Mouse (Mus musculus) cerebellum, postnatal 25 days (tissue): ENCODE data around the gene Cers2.

Experiments used
- DNase-seq, 2 experiments: peaks; one replicate each; pipeline ENCODE4 v3.0.0; 2021; ENCODE audit warnings: mixed read lengths in 2 of 2

Gene Cers2

GRCm38 (mm10) chr3:95314486-95315093, at the start of gene Cers2:
Gene Cers2 (plus strand): TSS chr3:95314791.
- no peak for DNase-seq

- DNase-seq = peak in 1 of 2 experiments; percentile 4
Measured at GRCm38 (mm10) chr3:95266052-95266451, 48.5 kb upstream of the Cers2 start.

GRCm38 (mm10) chr3:95267855-95268254, 46.7 kb upstream of the Cers2 start:
- DNase-seq = no peak

GRCm38 (mm10) chr3:95269789-95270188, 44.8 kb upstream of the Cers2 start:
- no peak for DNase-seq

GRCm38 (mm10) chr3:95270766-95271364, 43.7 kb upstream of the Cers2 start:
- DNase-seq = peak in 1 of 2 experiments; percentile 17

GRCm38 (mm10) chr3:95273471-95273870, 41.1 kb upstream of the Cers2 start:
- DNase-seq = peak; percentile 94 to 96

GRCm38 (mm10) chr3:95274453-95274852, 40.1 kb upstream of the Cers2 start:
- no peak for DNase-seq

- DNase-seq = no peak
Measured at GRCm38 (mm10) chr3:95275161-95275560, 39.4 kb upstream of the Cers2 start.

GRCm38 (mm10) chr3:95276428-95276934, 38.1 kb upstream of the Cers2 start:
- DNase-seq = no peak

- peak in 1 of 2 experiments; percentile 49 for DNase-seq
Measured at GRCm38 (mm10) chr3:95277149-95277551, 37.4 kb upstream of the Cers2 start.

GRCm38 (mm10) chr3:95280747-95281146, 33.8 kb upstream of the Cers2 start:
- peak; percentile 57 to 62 for DNase-seq

- peak; percentile 99 to 100 for DNase-seq
Measured at GRCm38 (mm10) chr3:95281216-95282126, 33.1 kb upstream of the Cers2 start, which contains the start of the genes Mindy1 and Prune1. Gene Mindy1 (plus strand): TSS chr3:95281345. Gene Prune1 (minus strand): TSS chr3:95282076.

GRCm38 (mm10) chr3:95282381-95282864, 32.2 kb upstream of the Cers2 start:
- peak in 1 of 2 experiments; percentile 65 for DNase-seq

- peak; percentile 87 to 88 for DNase-seq
Measured at GRCm38 (mm10) chr3:95282865-95283588, 31.6 kb upstream of the Cers2 start.

GRCm38 (mm10) chr3:95283589-95283941, 31.0 kb upstream of the Cers2 start:
- DNase-seq = no peak

- no peak for DNase-seq
Measured at GRCm38 (mm10) chr3:95284062-95284461, 30.5 kb upstream of the Cers2 start.

GRCm38 (mm10) chr3:95284501-95285281, 29.9 kb upstream of the Cers2 start:
- no peak for DNase-seq

- DNase-seq = no peak
Measured at GRCm38 (mm10) chr3:95285390-95285789, 29.2 kb upstream of the Cers2 start.

GRCm38 (mm10) chr3:95286011-95286410, 28.6 kb upstream of the Cers2 start:
- no peak for DNase-seq

GRCm38 (mm10) chr3:95286510-95286909, 28.1 kb upstream of the Cers2 start:
- DNase-seq = no peak

- DNase-seq = no peak
Measured at GRCm38 (mm10) chr3:95287541-95287940, 27.1 kb upstream of the Cers2 start.

GRCm38 (mm10) chr3:95289419-95289818, 25.2 kb upstream of the Cers2 start:
- peak; percentile 88 for DNase-seq
